Mouse (Mus musculus): Measurements from ENCODE around the gene Pard3b.

DNA sequence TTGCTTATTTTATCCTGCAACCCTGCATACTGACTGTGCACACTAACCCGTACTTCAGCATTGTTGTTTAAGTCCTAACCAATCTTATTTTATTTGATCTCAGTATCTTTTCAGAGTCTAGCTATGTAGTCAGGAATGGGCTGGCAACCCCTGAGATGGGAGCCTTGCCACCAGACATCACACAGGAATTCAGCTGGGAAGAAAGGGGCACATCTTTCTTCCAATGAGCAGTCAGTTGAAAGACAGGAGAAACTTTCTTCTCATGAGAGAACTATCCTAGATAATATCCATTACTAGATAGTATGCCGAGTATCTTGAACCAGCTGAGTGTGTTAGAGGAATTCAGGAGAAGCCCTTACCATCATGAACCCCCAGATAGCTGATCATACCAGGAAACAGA lies 985.5 kb downstream of the Pard3b start:
- TF ChIP-seq CTCF (IDR thresholded peaks at IDR 0.05; ENCODE audit: low read depth) (no peak), EP300 (IDR thresholded peaks at IDR 0.05; ENCODE audit: low read depth) (no peak)
